Mouse (Mus musculus): Measurements from ENCODE around the gene Chit1. TPM values are rescaled to one million over a fixed set of nuclear protein-coding genes. Genes with fewer than 3 reads are reported as not detected.

The Chit1 gene
- total RNA-seq, 2 experiments from 2014 or later, result 0.22 TPM; not detected in 1

Other genes starting within 250 kb of the Chit1 start
- gene Optc, start 203.2 kb upstream of the Chit1 start, total RNA-seq (2021), result under 1 TPM in 1 of 2 experiments, not detected in 1; 0.49 TPM
- gene Prelp, start 189.8 kb upstream of the Chit1 start, total RNA-seq (2021), result 10 to 100 TPM in 1 of 2 experiments, 1 to 10 TPM in 1; 9.2 to 11.2 TPM
- gene Fmod, start 74.0 kb upstream of the Chit1 start, total RNA-seq (2021), result 1 to 10 TPM; 3.2 to 5.4 TPM
- gene Btg2, start 32.1 kb upstream of the Chit1 start, total RNA-seq (2021), result 10 to 100 TPM; 17.0 to 18.1 TPM
- gene Chil1, start 70.9 kb downstream of the Chit1 start, total RNA-seq (2021), result 10 to 100 TPM in 1 of 2 experiments, 1 to 10 TPM in 1; 7.3 to 10.8 TPM
- under 1 TPM; 0.17 to 0.19 TPM for gene Mybph, start 82.2 kb downstream of the Chit1 start, total RNA-seq (2021)
- 100 to 1,000 TPM; 224 to 230 TPM for gene Adora1, start 124.2 kb downstream of the Chit1 start, total RNA-seq (2021)
- not detected for gene Myog, start 178.7 kb downstream of the Chit1 start, total RNA-seq (2021)
- gene Ppfia4, start 221.7 kb downstream of the Chit1 start, total RNA-seq (2021), result 10 to 100 TPM; 69.3 to 78.8 TPM

Measured in layer of hippocampus, postnatal 25 days (tissue).